Mouse (Mus musculus) brain, adult 2 months (tissue): ENCODE measurements around the gene Cdr2.
"Not testable (repeated sequence)": the region's sequence is repeated elsewhere in the genome, so short reads cannot be mapped to it uniquely, and the experiment has no call there.

Experiments
- DNase-seq: peaks from one replicate; pipeline ENCODE4 v3.0.0; 2011; ENCODE audit warnings: low read depth, low spot score

Gene Cdr2

GRCm38 (mm10) chr7:120982200-120982841 is at the start of gene Cdr2, which contains the start of gene Mfsd13b:
TSS of gene Cdr2 (minus strand) at chr7:120982312.
TSS of gene Mfsd13b (plus strand) at chr7:120982509.
- peak; percentile 99 for DNase-seq

GRCm38 (mm10) chr7:121029947-121030346 is 47.8 kb upstream of the Cdr2 start:
- DNase-seq, result not testable (repeated sequence)

- DNase-seq, result no peak
These were observed 44.2 kb upstream of the Cdr2 start for GRCm38 (mm10) chr7:121026300-121026699.

GRCm38 (mm10) chr7:121025221-121026008 is 43.3 kb upstream of the Cdr2 start:
- no peak for DNase-seq

DNA sequence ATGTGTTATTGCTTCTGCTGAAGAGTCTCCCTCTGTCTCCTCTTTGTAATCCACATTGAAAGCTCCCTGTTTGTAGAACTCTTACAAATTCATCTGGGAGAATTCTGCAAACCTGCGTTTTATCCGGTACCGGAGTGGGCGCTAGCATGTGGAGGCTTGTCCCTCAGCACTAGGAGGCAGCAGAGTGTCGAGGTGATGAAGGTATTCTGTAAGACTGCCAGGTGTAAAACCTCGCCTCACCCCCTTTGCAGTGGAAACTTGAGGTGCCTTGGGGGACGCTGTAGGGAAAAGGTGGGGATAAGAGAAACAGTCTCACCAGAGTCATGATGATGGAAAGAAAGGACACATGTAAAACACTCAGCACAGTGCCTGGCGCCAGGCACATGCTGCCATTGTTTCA is 38.2 kb upstream of the Cdr2 start:
- DNase-seq, result peak; percentile 58

DNA sequence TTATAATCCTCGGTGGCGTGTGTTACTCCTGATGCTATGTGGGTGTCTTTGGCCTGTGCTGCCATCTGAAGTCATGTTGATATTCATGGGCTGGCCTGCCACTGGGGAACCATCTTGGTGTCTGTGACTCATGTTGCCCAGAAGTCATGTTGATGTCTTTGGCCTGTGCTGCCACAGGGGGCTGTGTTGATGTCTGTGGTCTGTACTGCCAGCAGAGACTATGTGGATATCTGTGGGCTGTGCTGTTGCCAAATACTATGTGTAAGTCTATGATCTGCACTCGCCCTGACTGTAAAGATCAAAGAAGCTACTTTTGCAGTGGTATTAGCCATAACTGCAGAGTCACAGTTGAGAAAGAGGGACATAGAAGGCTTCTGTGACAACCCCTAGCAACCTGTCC is 36.7 kb upstream of the Cdr2 start:
- no peak for DNase-seq

DNA sequence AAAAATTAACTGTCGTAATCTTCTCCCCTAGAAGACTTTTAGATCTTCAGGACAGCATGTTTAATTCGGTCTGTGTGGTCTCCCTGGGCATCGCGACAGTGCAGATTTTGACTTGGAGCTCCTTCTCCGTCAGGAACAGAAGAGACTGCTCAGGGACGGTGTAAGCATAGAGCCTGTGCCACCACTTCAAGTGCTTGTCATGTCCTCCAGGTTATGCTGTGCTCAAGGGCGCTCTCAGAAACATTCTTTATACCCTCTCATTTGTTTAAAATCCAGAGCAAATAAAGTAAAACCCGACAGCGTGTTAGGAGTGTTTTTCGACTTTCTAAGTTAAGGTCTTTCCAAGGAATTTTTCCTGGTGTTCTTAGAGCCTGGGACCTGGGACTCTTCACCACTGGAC is 32.4 kb upstream of the Cdr2 start:
- DNase-seq, result no peak

- DNase-seq, result peak; percentile 20
These were observed 29.9 kb upstream of the Cdr2 start for GRCm38 (mm10) chr7:121011794-121012689.

DNA sequence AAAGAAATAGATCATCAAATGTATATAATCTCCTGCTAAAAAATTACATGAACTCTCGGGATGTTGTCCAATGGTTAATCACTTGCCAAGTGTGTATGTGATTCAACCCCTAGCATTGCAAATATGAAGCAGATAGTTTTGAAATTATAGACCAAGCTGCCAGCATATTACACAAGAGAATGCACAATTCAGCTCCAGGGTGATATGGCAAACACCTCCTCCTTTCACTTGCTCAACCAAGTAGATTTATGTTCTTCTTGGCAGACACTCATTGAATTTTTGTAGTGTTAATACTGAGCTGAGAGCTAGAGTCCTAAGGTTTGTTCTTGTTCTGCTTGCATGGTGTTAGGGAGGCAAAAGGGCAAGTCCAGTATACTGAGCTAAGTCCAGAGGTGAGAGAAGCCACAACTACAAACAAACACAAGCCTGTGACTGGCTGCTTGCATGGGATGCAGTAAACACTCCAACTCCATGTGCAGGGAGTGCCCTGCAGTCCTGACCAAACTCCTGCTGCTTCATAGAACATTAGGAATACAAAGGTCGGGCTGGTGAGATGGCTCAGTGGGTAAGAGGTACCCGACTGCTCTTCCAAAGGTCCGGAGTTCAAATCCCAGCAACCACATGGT is 21.8 kb upstream of the Cdr2 start:
- DNase-seq, result no peak

GRCm38 (mm10) chr7:121002407-121002928 is 20.4 kb upstream of the Cdr2 start:
- no peak for DNase-seq

DNA sequence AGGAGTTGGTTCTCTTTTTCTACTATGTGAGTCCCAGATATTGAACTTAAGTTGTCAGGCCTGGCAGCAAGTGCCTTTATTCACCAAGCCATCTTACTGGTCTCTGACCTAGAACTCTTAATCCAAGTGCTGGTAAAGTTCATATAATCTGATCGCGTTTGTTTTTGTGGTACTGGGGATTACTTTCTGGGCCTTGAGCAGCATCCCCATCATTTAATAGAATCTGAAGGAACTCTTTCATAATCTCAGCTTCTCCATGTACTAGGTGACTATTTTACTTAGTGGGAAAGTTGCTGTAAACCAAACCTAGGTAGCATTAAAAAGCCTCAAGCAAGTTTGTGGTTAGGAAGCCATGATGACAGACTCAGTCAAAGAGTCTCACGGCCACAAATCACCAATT is 19.8 kb upstream of the Cdr2 start:
- no peak for DNase-seq

DNA sequence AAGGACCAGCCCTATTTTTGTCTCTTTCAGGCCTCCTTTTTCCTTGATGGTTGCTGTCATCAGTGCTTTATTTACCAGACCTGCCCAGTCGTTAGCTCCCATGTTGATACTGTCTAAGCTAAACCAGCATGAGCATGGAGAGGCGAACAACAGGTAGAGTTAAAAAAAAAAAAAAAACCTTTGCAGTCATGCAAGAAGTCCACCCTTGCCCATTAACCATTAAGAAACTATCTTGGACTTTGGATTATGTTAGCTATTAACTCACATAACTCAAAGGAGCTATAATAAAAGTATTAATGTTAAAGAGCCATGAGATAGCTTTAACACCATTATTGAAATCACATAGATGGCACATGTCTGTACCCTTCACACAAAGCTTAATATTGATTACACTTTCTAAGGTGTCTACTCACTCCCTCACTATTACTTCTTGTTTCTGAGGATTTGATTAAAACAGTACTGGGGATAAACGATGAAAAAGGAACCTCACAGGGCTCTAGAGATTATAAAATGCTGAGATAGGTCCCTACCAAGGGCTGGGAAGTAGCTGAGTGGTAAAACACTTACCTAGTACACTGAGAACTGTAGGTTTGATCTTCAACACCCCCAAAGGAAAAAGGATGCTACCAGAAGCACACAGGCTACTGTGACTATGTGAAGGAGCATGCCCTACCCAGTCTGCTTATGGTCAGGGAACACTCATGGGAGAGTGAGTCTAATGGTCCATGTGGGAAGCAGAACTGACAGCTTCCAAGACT is 18.1 kb upstream of the Cdr2 start:
- no peak for DNase-seq

DNA sequence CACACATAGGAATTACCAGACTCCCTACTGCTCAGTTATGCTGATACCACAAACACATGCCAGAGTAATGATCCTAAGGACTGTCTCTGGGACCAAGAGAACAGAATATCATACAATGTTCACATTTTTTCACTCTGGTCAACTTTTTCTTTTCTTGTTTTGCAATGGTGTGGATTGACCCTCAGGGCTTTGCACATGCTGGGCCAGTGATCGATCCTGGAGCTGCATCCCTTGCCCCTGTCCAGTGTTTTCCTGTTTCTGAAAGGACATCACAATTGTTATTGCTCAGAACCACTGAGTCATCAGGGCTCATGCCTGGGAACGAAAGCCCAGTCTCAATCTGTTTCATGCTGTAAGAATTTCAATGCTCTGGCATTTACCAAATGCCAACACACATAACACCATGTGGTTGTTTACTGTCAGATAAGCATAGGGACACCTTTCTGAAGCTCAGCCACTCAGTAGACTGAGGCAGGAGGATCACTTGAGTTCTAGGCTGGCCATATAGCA is 17.0 kb upstream of the Cdr2 start:
- no peak for DNase-seq

- peak; percentile 57 for DNase-seq
These were observed 9.1 kb upstream of the Cdr2 start for GRCm38 (mm10) chr7:120991191-120991590.

GRCm38 (mm10) chr7:120982968-120983367 is 856 bp upstream of the Cdr2 start:
- DNase-seq, result no peak

GRCm38 (mm10) chr7:120980931-120981924 is 884 bp downstream of the Cdr2 start:
- peak; percentile 44 for DNase-seq

DNA sequence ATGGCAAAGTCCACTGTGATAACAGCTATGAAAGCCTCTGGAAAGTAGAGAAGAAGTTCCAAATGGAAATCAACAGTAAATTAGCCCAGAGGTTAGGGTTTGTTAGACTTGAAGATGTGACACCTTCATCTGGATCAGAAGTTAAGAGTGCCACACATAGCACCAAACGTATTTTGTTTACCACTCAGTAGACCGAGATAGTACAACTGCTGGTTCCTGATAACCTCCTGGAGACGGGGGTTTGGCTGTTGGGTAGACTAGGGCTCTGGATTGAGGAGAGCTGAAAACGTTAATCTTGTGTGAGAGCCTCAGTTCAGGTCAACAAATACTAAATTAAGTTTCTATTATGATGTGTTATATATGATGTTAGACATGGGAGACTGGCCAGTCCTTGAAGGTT is 2.1 kb downstream of the Cdr2 start:
- DNase-seq, result no peak

- DNase-seq, result peak; percentile 18
These were observed 5.0 kb downstream of the Cdr2 start for GRCm38 (mm10) chr7:120977063-120977462.

GRCm38 (mm10) chr7:120974001-120974400 is 8.1 kb downstream of the Cdr2 start:
- no peak for DNase-seq
